Mouse (Mus musculus) small intestine, adult 2 months (tissue): ENCODE data around the gene Mtpn.

Experiments used
- CTCF ChIP-seq: fragments of 200-500 bp; IDR thresholded peaks from 2 replicates; pipeline ENCODE4 v1.5.1; 2012; ENCODE audit warnings: low read depth, mild to moderate bottlenecking, control low read depth, inconsistent platforms, low read length, moderate library complexity, mixed read lengths; ENCODE audit not compliant: insufficient replicate concordance, insufficient read length; ENCODE audit errors: extremely low read depth
- POLR2A ChIP-seq: fragments of 200-500 bp; IDR thresholded peaks from 2 replicates; pipeline ENCODE4 v1.6.1; 2012; ENCODE audit warnings: low read depth, mild to moderate bottlenecking, control low read depth, inconsistent platforms, low read length, moderate library complexity

- TF ChIP-seq POLR2A, result no peak
- TF ChIP-seq CTCF, result no peak
Observed at GRCm38 (mm10) chr6:35463450-35464395, 76.0 kb downstream of the Mtpn start.
